Mouse (Mus musculus): ENCODE measurements around the gene Gne.

DNA sequence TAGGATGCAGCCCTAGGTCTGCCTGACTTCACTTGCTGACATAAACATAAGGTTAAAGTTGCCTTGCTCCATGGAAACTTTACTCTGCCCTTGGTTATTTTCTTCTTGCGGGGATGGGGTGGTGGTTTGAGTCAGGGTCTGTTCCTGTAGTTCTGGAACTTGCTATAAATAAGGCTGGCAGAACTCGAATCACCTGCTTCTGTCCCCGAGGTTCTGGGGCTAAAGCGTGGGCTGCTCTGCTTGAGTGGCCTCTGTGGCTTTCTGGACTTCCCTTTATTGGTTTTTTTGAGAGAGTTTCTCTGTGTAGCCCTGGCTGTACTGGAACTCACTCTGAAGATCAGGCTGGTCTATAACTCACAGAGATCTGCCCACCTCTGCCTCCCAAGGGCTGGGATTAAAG is 67.9 kb downstream of the Gne start:
- TF ChIP-seq GATA1 (IDR thresholded peaks at IDR 0.05; ENCODE audit: low read length) = no peak
- TF ChIP-seq TAL1 (IDR thresholded peaks at IDR 0.05; ENCODE audit: low read length) = no peak

Measured in erythroblast, embryonic 14.5 days (primary cell).